Mouse (Mus musculus): ENCODE results near the gene Saysd1.
A peak's percentile ranks its signal among the peaks of the same experiment; 100 is the strongest.

DNA sequence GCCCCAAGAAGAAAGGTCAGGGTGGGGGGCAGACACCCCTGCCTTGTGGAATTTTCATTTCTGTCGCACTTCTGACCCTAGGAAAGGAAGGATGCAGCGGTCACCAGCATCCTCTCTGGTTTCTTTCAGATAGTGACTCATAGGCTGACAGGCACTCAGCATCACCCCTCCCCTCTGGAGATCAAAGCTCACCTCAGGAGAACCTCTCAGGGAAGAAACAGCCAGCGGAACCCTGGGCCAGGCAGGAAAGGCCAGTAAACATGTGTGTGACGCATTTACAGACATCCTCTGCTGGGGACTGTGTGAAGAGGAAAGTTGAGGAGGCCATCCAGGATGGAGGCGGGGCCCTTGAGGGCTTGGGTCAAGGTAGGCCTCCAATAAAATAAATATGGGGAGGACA lies 40.3 kb downstream of the Saysd1 start:
- no peak for TF ChIP-seq CTCF (IDR thresholded peaks at IDR 0.05)
- peak; percentile 98 for TF ChIP-seq EP300 (IDR thresholded peaks at IDR 0.05)

Measured in lung, postnatal 0 days (tissue).